Mouse (Mus musculus) liver, adult 2 months (tissue): ENCODE results near the gene Rab2b.

Experiments
- CTCF ChIP-seq: fragments of 200-500 bp; IDR thresholded peaks from 2 replicates; pipeline ENCODE4 v1.5.1; 2011; ENCODE audit warnings: low read depth, low read length, control low read depth
- POLR2A ChIP-seq: fragments of 200-500 bp; IDR thresholded peaks from 2 replicates; pipeline ENCODE4 v1.6.1; 2011; ENCODE audit warnings: low read length, control low read depth; ENCODE audit not compliant: insufficient read depth; ENCODE audit errors: extremely low read depth

GRCm38 (mm10) chr14:52256311-52257175 lies 22.8 kb downstream of the Rab2b start:
- TF ChIP-seq POLR2A (no peak), CTCF (no peak)
